Mouse (Mus musculus) embryonic facial prominence, embryonic 10.5 days (tissue): ENCODE results near the gene Hormad1. TPM values are rescaled to one million over a fixed set of nuclear protein-coding genes. Genes with fewer than 3 reads are reported as not detected.
"Not testable (repeated sequence)": the region's sequence is repeated elsewhere in the genome, so short reads cannot be mapped to it uniquely, and the experiment has no call there.

ENCODE experiments used
- DNase-seq: peaks from one replicate; pipeline ENCODE4 v3.0.0-alpha.2; 2017; ENCODE audit warnings: low spot score
- H3K27ac ChIP-seq: fragments of 300-500 bp; sonication (generic); replicated peaks from 2 replicates; pipeline ENCODE4 v1.5.1; 2016; ENCODE audit warnings: mild to moderate bottlenecking
- H3K27me3 ChIP-seq: fragments of 300-500 bp; sonication (generic); replicated peaks from 2 replicates; pipeline ENCODE4 v1.6.1; 2016; ENCODE audit warnings: low read depth, mild to moderate bottlenecking; ENCODE audit not compliant: poor library complexity, severe bottlenecking
- H3K36me3 ChIP-seq: fragments of 300-500 bp; sonication (generic); replicated peaks from 2 replicates; pipeline ENCODE4 v1.6.1; 2016; ENCODE audit warnings: mild to moderate bottlenecking, moderate library complexity
- H3K4me1 ChIP-seq: fragments of 300-500 bp; sonication (generic); 2 replicates; pipeline ENCODE4 v1.6.1; 2016
- H3K4me3 ChIP-seq: fragments of 300-500 bp; sonication (generic); 2 replicates; pipeline ENCODE4 v1.5.1; 2016; ENCODE audit warnings: mild to moderate bottlenecking, moderate library complexity
- H3K9me3 ChIP-seq: fragments of 300-500 bp; sonication (generic); 2 replicates; pipeline ENCODE4 v1.6.1; 2016; ENCODE audit warnings: mild to moderate bottlenecking
- WGBS: fragments of 180-500 bp; shearing (Covaris S2); methylation state at CpG from one replicate; pipeline ENCODE4 v1.1.7; 2016; 5-methylcytosine and 5-hydroxymethylcytosine counted together
- polyA plus RNA-seq: library from polyadenylated mRNA; unstranded; fragments of >200 nt; fragmentation: Nextera tagmentation; extraction: Ambion mirVana; gene quantifications from 2 replicates; pipeline ENCODE4 v1.2.1, GENCODE M21; 2016

The Hormad1 gene
- polyA plus RNA-seq, 1 experiment from 2014 or later: not detected

DNA sequence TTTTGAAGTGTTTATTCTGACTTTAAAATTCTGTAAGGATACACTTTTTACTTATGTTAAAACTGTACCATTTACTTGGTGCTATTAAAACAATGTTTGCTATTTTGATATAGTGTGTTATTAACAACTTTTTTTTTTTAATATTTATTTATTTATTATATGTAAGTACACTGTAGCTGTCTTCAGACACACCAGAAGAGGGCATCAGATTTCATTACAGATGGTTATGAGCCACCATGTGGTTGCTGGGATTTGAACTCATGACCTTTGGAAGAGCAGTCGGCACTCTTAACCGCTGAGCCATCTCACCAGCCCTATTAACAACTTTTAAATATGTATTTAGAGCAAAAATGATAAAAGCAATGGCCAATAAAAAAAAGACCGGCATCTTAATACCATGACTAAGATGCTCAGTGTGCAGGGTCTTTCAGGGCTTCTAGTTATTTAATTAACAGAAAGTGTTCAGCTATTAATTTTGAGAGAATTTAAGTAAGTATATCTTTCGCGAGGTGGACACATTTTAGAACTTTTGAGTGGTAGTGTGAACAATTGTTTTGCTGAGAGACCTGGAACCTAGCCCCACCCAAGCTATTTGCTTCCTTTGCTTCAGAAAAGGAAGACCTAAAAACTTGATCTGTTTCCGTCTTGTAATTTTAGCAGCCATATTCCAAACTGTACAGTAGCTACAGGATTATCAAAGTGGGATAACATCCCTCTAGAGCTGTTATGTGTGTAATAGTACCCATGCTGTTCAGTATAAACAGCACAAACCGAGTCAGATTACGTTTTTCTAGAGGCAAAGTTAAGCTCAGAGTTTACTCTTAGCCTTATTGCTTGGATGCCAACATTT lies 28.5 kb downstream of the Hormad1 start:
- no peak overlapping the region; the same call in 1 of the 2 replicates for H3K27ac ChIP-seq
- H3K9me3 ChIP-seq: no peaks in the 10 kb centered on the region
- peaks cover 18% of the 10 kb centered on the region for H3K36me3 ChIP-seq
- no peaks in the 10 kb centered on the region for H3K27me3 ChIP-seq
- no peak for DNase-seq
- 51% methylated on average over 8 of the region's 8 CpGs for WGBS
- H3K4me1 ChIP-seq: peaks cover 13% of the 10 kb centered on the region
- peak overlapping the region; percentile 69 for H3K4me3 ChIP-seq

- Histone ChIP-seq H3K27me3 (no peaks in the 10 kb centered on the region), H3K27ac (peak within 1 kb of the TSS; percentile 79), H3K9me3 (no peaks in the 10 kb centered on the region), H3K4me3 (peak within 1 kb of the TSS; percentile 69), H3K36me3 (peaks cover 24% of the 10 kb centered on the region), H3K4me1 (peaks cover 13% of the 10 kb centered on the region)
- peak; percentile 91 for DNase-seq
- WGBS: 0% methylated on average over 12 of the region's 12 CpGs
Measured at GRCm38 (mm10) chr3:95588604-95589086, 29.2 kb downstream of the Hormad1 start, which contains the start of gene Golph3l. Gene Golph3l (plus strand): TSS chr3:95588934.

DNA sequence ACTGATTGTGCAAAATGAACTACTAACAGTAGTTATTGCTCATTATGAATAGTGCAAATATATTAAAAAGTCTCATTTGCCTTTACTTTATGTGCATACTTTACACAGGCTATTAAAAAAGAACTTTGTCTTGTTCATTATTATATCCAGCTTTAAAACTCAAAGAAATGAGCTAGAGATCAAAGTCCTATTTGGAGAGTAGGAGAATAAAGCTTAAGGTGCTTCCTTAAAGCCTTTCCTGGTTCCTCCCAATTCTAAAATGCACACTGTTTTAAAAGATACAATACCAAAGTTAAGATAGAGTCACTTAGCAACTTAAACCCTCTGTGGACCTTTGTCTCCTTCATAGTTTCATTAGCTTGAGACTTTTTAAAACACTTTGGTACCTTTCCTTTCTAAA lies 39.3 kb downstream of the Hormad1 start:
- H3K27ac ChIP-seq: no peak overlapping the region
- H3K27me3 ChIP-seq: no peaks in the 10 kb centered on the region
- H3K36me3 ChIP-seq: peaks cover 52% of the 10 kb centered on the region
- no peak overlapping the region for H3K4me3 ChIP-seq
- no peaks in the 10 kb centered on the region for H3K9me3 ChIP-seq
- no peaks in the 10 kb centered on the region for H3K4me1 ChIP-seq
- DNase-seq: no peak

- Histone ChIP-seq H3K4me3 (no peak overlapping the region), H3K36me3 (peaks cover 45% of the 10 kb centered on the region), H3K4me1 (no peaks in the 10 kb centered on the region), H3K27me3 (no peaks in the 10 kb centered on the region), H3K27ac (no peak overlapping the region), H3K9me3 (no peaks in the 10 kb centered on the region)
- DNase-seq: no peak
- 92% methylated on average over 3 of the region's 3 CpGs for WGBS
Measured at GRCm38 (mm10) chr3:95601287-95601686, 41.8 kb downstream of the Hormad1 start.

- Histone ChIP-seq H3K36me3 (peaks cover 53% of the 10 kb centered on the region), H3K27ac (no peak overlapping the region)
- WGBS: 94% methylated on average over 3 of the region's 3 CpGs
Measured at GRCm38 (mm10) chr3:95606096-95606495, 46.6 kb downstream of the Hormad1 start.

GRCm38 (mm10) chr3:95609195-95609594 lies 49.7 kb downstream of the Hormad1 start:
- Histone ChIP-seq H3K4me3 (no peak overlapping the region), H3K4me1 (no peaks in the 10 kb centered on the region), H3K27ac (no peak overlapping the region), H3K9me3 (no peaks in the 10 kb centered on the region), H3K27me3 (no peaks in the 10 kb centered on the region), H3K36me3 (peaks cover 58% of the 10 kb centered on the region)
- DNase-seq: no peak
- WGBS: 79% methylated on average over 3 of the region's 3 CpGs

More at GRCm38 (mm10) chr3:95606096-95606495, 46.6 kb downstream of the Hormad1 start:
- Histone ChIP-seq H3K27me3 (no peaks in the 10 kb centered on the region), H3K4me3 (no peak overlapping the region), H3K4me1 (no peaks in the 10 kb centered on the region), H3K9me3 (no peaks in the 10 kb centered on the region)
- no peak for DNase-seq

DNA sequence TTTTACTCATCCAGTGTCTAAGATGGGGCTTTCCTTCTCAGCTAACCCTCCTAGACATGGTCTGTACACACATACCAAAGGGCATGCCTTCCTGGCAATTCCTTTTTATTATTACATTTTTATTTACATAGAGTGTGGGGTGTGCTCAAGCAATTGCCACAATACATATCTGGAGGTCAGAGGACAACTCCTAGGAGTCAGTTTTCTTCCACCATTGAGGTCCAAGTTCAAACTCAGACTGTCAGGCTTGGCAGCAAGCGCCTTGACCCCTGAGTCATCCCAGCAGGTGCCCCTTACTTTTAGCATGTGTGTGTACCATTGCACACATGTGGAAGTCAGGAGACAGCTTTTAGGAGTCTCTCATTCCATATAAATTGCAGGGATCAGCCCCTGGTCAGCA lies 54.5 kb downstream of the Hormad1 start:
- Histone ChIP-seq H3K36me3 (peaks cover 64% of the 10 kb centered on the region), H3K4me1 (no peaks in the 10 kb centered on the region), H3K27me3 (no peaks in the 10 kb centered on the region), H3K9me3 (no peaks in the 10 kb centered on the region), H3K27ac (no peak overlapping the region), H3K4me3 (no peak overlapping the region)
- 93% methylated on average over 1 of the region's 1 CpGs for WGBS
- DNase-seq: no peak

- 76% methylated on average over 1 of the region's 1 CpGs for WGBS
- no peak for DNase-seq
- peaks cover 3% of the 10 kb centered on the region for H3K4me1 ChIP-seq
- peaks cover 61% of the 10 kb centered on the region for H3K36me3 ChIP-seq
- H3K27ac ChIP-seq: no peak overlapping the region
- no peaks in the 10 kb centered on the region for H3K9me3 ChIP-seq
- no peak overlapping the region for H3K4me3 ChIP-seq
- H3K27me3 ChIP-seq: no peaks in the 10 kb centered on the region
Measured at GRCm38 (mm10) chr3:95618511-95618910, 59.0 kb downstream of the Hormad1 start.

DNA sequence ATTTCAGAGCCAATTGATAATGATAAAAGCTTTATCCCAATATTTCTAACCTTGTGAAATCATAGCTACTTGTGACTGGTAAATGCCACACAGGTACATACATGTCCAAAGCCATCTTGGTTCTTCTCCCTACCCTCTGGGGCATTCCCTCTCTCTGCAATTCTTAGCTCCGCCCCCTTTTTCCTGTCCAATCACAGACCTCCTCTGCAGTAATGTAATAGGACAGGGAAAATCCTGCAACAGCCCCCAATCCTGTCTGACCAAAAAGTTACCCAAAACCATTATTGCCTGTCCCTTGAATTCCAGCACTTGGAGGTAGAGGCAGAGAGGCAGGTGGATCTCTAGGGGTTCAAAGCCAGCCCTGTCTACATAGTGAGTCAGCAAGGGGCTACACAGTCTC lies 61.8 kb downstream of the Hormad1 start:
- H3K27ac ChIP-seq: no peak overlapping the region
- WGBS: 84% methylated on average over 1 of the region's 1 CpGs
- peaks cover 18% of the 10 kb centered on the region for H3K4me1 ChIP-seq
- H3K9me3 ChIP-seq: no peaks in the 10 kb centered on the region
- no peak overlapping the region for H3K4me3 ChIP-seq
- no peak for DNase-seq
- H3K36me3 ChIP-seq: peaks cover 46% of the 10 kb centered on the region
- no peaks in the 10 kb centered on the region for H3K27me3 ChIP-seq

DNA sequence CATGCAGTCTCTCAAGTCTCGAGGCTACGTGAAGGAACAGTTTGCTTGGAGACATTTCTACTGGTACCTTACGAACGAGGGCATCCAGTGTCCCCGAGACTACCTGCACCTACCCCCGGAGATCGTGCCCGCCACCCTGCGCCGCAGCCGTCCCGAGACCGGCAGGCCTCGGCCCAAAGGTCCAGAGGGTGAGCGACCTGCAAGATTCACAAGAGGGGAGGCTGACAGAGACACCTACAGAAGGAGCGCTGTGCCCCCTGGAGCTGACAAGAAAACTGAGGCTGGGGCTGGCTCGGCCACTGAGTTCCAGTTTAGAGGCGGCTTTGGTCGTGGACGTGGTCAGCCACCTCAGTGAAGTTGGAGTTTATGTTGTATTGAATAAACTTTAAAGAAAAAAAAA lies 62.9 kb downstream of the Hormad1 start:
- not testable (repeated sequence) for H3K27me3 ChIP-seq, H3K27ac ChIP-seq, H3K9me3 ChIP-seq, DNase-seq, H3K4me3 ChIP-seq
- WGBS: 94% methylated on average over 20 of the region's 20 CpGs
- Histone ChIP-seq H3K36me3 (peaks cover 46% of the 10 kb centered on the region), H3K4me1 (peaks cover 20% of the 10 kb centered on the region)

GRCm38 (mm10) chr3:95623551-95623950 lies 64.1 kb downstream of the Hormad1 start:
- DNase-seq: no peak
- Histone ChIP-seq H3K36me3 (peaks cover 46% of the 10 kb centered on the region), H3K27me3 (no peaks in the 10 kb centered on the region), H3K27ac (peak overlapping the region; percentile 93), H3K4me3 (no peak overlapping the region; the same call in 1 of the 2 replicates), H3K4me1 (peaks cover 20% of the 10 kb centered on the region), H3K9me3 (no peaks in the 10 kb centered on the region)
- 64% methylated on average over 2 of the region's 2 CpGs for WGBS

DNA sequence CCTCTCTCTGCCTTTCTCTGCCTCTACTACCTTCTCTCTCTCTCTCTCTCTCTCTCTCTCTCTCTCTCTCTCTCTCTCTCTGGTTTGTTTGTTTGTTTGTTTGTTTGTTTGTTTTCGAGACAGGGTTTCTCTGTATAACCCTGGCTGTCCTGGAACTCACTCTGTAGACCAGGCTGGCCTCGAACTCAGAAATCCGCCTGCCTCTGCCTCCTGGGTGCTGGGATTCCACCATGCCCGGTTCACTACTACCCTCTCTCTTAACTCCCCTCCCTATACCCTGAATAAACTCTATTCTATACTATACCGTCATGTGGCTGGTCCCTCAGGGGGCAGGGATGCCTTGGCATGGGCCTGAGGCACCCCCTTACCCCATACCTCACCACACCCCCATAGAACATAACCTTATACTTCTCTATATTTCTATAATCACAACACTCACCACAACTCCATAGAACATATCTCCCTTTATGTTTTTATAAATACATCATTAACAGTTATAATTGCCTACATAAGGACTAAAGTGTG lies 64.6 kb downstream of the Hormad1 start:
- H3K27me3 ChIP-seq, H3K9me3 ChIP-seq, DNase-seq: not testable (repeated sequence)
- H3K4me1 ChIP-seq: peaks cover 20% of the 10 kb centered on the region
- peaks cover 48% of the 10 kb centered on the region for H3K36me3 ChIP-seq
- H3K27ac ChIP-seq: peak overlapping the region; percentile 93
- peak overlapping the region; percentile 77 for H3K4me3 ChIP-seq
- WGBS: 72% methylated on average over 5 of the region's 5 CpGs
